Mouse (Mus musculus): ENCODE data around the gene Slc7a11. TPM values are rescaled to one million over a fixed set of nuclear protein-coding genes. Genes with fewer than 3 reads are reported as not detected.

The Slc7a11 gene
- total RNA-seq, 2 experiments from 2014 or later, result 0.17 to 1.4 TPM

DNA sequence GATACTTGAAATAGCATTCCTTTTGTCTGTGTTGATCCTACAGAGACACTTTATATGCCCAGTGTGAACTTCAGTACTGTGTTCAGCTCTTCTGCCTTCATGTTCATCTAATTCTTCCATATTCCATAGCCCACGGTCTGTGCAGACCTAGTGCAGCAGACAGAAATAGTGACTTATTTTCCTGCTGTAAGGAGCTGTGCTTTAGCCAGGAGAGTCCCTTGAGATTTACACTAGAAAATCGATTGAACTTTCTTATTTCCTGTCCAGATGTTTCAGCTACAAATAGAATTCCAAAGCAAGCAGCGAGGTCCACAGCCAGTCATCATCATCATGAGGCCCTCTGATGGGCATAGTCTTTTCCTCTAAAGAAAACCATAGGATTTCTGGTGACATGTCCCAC, 431.4 kb downstream of the Slc7a11 start:
- intact Hi-C loops (cut with DNase I), result no loop called here
- peak in 1 of 2 experiments; percentile 7 for DNase-seq

DNA sequence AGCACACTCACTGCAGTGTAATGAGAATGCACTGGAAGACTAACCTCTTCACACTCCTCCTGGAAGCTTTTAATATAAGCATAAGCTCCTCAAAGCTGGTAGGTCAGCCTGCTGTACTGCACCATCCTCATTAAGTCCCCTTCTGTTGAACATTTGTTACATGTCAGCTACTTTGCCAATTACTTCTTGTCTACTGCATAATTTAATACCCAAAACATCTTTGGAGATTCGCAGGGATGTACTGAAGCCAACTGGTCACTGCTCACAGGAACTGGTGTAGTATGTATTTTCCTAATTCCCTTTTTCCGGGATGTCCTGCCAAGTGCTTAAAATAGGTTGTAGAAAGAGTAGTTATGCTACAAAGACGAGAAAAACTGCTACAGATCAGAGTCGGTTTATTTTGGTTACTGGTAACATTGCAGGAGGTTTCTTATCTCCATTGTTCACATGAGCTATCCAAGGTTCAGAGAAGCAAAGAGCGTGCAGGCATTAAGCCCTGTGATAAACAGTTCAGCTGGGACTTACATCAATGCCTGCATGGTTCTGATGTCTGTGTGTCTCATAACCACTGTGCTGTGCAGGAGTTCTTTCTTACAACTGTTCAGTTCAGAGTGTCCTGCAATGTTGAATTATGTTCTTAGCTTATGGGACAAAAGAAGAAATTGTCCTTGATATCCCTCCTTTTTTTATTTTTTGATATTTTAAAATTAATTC, 439.3 kb downstream of the Slc7a11 start:
- peak in 1 of 2 experiments; percentile 4 for DNase-seq
- intact Hi-C loops (cut with DNase I), result loop anchor here (10.0 kb wide), 1 partner anchor 249 kb away; the partner anchor contains the start of gene Pcdh18

DNA sequence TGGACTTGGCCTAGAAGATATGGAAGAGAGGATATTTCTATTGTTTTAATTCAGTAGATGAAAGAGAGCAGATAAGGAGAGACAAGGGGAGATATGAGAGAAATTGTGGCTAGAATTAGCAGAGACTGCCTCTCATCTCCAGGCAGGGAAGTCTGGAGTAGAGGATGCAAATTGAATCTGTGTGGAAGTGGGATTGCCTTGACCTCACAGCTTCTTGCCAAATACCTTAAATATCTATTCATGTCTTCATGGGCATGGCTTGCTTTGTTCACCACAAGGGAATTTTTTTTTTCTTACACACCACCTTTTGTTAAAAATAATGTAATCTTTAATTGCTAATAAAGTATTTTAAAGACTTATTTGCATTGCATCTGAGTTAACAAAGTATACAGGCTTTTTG, 441.3 kb downstream of the Slc7a11 start:
- intact Hi-C loops (cut with DNase I), result loop anchor here (10.0 kb wide), 1 partner anchor 247 kb away; the partner anchor contains the start of gene Pcdh18
- DNase-seq, result no peak

DNA sequence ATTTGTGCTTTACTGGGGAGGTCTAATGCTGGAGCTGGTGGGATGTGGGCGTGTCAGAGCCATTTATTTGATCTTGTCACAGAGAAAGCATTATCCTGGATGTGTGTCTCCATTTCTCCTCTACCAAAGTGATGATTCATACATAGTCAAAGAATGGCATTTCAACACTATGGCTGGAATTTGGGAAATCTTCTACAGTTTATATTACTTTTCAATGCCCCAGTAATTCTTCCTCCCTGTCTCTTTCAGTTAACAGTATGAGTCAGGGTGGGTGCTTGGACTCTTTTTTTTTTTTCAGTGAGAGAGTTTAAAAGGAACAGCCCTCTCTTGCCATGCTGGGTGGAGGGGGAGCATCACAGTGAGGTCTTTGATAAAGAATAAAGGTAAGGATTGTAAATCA, 441.8 kb downstream of the Slc7a11 start:
- no peak for DNase-seq
- intact Hi-C loops (cut with DNase I), result loop anchor here (10.0 kb wide), 1 partner anchor 247 kb away; the partner anchor contains the start of gene Pcdh18

DNA sequence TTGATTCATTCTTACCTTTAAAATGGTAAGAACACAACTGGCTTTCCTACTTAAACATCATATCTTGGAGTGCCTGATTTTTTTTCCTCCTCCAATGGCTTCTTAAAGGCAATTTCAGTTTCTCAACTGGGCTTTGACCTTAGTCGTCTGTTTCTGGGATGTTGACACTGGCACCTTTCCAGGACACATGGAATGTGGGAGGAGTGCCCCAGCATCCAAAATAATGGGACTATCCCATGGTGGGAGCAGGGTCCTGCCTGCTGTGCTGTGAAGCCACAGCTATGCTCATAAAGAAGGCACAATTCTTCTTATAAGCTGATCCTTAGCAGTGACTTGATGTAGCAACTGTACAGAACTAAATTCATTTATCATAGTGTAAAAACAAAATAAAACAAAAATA, 450.5 kb downstream of the Slc7a11 start:
- intact Hi-C loops (cut with DNase I), result no loop called here
- peak in 1 of 2 experiments; percentile 29 for DNase-seq

DNA sequence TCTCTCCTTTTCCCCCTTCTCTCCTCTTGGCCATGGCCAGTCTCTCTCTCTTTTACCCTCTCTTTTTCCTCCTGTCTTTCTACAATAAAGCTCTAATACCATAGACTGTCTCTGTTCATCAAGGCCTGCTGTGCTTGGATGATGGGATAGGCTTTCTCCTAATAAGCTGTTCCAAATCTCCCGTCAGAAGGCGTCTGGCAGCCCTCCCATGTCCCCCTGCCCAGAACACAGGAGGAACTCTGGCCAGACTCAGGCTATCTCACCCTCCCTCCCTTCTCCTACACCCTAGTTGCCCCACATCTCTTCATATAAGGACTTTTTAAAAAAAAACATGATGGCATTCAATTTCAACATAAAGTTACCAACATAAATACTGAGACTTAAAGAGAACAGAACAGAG, 456.2 kb downstream of the Slc7a11 start:
- no peak for DNase-seq
- intact Hi-C loops (cut with DNase I), result no loop called here

DNA sequence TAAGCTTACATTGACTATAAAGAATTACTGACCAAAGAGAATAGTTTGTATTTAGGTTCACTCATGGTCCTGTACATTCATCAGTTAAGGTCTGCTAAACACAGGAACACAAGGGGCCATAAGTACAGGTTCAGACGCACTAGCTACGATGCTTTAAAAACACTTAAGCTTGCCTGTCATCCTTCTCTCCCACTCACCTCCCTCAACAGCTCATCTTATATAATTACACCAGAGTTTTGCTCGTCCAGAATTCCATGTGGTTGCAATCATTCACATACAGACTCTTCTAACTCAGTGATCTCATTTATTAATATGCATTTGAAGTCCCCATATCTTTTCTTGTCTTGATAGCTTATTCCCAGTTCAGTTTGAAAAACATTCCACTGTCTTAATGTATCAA, 458.6 kb downstream of the Slc7a11 start:
- intact Hi-C loops (cut with DNase I), result no loop called here
- DNase-seq, result no peak

DNA sequence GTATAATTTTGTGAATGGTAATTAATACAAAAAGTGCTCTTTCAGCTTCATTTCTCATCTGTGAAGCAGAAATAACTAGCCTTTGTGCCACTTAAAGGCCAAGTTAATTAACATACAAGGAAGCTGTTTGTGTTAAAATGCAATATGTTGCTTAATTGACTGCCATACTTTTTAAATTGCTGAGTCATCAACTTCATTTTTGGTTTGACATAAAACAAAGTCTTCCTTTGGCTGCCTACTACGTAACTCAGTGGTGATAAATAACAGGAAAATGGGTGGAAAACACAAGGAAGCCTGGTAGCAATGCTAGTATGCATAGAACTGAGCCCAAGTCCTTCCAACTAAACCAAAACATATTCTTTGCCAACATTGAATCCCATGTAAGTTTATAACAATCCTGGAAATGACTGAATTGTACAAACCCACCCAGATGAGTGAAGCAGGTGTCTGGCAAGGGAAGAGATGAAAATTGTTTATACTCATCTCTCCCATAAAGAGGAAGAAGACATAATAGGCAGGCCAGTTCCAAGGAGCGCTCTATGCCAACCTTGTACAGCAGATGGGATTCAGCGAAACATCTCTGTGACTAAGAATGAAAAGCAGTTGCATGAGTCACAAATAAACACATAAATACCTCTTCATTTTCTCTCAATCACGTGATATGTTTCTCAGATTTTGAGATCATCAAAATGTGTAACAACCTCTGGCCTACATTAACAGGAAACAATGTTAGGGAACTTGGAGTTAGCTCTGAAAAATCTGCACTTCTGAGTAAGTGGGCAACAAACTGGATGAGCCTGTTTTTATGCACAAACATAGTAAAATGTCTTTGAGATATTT, 459.8 kb downstream of the Slc7a11 start:
- intact Hi-C loops (cut with DNase I), result no loop called here
- no peak for DNase-seq

DNA sequence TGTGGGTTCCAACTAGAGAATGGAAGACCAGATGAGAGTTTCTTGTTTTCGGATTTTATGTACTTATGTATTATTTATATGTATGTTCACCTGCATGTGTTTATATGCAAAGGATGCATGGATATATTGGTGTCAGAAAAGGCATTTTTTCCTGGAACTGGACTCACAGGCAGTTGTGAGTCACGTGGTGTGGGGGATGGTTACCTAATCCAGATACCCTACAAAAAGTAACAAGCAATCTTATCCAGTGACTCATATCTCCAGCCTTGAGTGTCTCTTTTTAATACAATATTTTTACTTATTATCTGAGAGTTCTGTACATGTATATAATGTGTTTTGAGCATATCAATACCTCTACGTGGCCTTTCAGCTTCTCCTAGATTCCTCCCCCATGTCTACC, 469.4 kb downstream of the Slc7a11 start:
- no peak for DNase-seq
- intact Hi-C loops (cut with DNase I), result no loop called here

DNA sequence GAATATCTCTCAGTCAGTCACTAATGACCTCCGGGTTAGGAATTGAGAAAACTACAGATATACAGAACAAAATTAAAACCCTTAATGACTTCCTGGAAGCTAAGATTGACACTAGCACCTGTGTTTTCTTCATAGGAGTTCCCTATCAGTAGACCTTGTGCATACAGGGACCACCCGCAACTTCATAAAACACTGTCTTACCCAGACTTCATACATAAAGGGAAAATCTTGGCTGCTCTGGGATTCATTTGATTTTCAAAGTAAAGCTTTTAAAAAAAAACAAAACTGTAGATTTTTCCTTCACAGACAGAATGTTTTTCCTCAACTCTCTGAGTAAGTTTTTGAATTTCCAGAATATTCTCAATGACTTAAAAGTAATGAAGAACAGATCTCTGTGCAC, 477.8 kb downstream of the Slc7a11 start:
- DNase-seq, result no peak
- intact Hi-C loops (cut with DNase I), result no loop called here

DNA sequence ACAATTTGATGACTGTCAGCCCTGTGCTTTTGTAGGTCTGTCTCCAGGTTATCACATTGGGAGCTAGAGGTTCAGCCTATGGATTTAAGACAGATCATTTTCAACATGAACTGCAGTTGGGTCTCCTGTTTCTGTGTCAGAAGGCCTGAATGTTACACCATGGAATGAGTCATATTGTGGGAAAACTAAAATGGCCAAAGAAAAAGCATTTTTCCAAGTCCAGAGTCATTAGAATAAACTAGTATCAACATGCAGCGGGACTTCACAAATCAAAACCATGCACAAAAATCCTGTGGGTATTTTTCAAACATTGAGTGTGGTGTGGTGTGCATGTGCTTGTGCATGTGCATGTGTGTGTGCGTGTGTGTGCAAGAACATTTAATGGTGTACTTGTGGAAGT, 482.8 kb downstream of the Slc7a11 start:
- intact Hi-C loops (cut with DNase I), result no loop called here
- DNase-seq, result no peak

DNA sequence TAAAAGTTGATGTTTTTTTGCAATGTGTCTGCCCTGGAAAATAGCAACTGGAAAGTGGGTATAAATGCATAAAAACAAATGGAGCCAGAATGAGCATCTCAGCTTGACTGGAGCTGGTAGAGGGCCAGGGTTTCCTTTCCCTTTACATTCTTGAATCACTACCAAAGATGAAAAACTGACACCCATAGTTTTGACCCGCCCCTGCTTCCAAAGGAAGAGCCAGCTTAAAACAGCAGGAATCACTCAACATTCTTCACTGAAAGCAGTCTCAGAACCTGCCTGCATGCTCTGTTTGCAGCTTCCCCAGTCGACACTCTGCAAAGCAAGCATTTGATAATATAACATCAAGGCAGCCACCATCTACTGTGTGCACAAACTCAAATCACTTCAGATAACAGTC, 496.6 kb downstream of the Slc7a11 start:
- intact Hi-C loops (cut with DNase I), result loop anchor here (10.0 kb wide), 1 partner anchor 128 kb away; no protein-coding TSS in a partner anchor
- peak; percentile 26 to 34 for DNase-seq

DNA sequence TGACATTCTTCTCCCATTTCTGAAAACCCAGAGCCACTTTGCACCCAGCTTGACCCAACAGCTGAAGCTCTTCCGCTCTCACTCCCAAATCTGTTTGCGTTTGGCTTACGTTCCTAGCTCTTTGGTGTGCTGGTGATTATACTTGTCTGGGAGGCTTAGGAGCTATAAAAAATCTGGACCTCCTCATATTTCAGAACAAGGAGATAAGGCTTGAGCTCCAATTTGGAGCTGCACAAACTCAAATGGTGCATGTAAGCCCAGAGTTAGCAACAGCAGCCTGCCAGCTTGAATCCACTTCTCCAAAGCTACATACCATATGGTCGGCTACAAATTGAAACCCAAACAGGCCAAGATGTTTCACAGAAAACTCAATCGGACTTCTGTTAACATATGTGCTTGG, 498.6 kb downstream of the Slc7a11 start:
- intact Hi-C loops (cut with DNase I), result loop anchor here (10.0 kb wide), 1 partner anchor 130 kb away; no protein-coding TSS in a partner anchor

DNA sequence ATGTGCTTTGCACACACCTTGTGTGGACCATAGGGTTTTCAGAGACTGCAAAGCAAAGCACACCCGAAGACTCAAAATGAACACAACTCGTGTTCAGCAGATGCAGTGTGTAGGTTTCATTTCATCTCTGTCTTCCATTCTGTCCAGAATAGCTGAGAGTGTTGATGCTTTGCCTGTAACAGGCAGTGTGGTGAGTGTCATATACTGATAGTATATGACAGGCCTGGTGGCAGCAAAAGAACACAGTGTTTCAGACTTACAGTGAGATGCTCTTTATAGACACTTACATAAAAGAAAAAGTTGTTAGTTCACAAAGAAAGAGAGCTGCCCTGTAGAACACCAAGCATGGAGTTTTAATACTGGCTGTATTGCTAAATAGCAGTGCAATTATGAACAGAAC, 505.8 kb downstream of the Slc7a11 start:
- DNase-seq, result no peak
- intact Hi-C loops (cut with DNase I), result no loop called here

More for the DNA sequence above, 498.6 kb downstream of the Slc7a11 start:
- DNase-seq, result peak; percentile 6 to 40

DNA sequence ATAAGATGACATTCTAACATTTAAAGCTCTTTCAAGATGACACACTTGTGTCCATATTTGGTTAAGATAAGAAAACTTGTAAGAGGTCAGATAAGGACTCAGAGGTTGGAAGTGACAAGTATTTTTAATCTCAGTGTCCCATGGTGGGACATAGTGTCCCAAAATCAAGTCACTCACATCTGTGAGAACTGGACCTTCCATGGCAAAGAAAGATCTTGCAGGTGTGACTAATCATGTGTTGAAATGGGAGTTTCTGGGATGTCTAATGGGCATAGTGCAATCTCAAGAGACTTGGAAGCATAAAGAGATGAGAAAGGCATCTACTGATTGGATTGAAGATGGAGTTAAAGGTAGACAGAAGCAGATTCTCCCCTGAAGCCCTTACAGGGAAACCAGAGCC, 513.9 kb downstream of the Slc7a11 start:
- DNase-seq, result no peak
- intact Hi-C loops (cut with DNase I), result loop anchor here (10.0 kb wide), 1 partner anchor 175 kb away; the partner anchor contains the start of gene Pcdh18

DNA sequence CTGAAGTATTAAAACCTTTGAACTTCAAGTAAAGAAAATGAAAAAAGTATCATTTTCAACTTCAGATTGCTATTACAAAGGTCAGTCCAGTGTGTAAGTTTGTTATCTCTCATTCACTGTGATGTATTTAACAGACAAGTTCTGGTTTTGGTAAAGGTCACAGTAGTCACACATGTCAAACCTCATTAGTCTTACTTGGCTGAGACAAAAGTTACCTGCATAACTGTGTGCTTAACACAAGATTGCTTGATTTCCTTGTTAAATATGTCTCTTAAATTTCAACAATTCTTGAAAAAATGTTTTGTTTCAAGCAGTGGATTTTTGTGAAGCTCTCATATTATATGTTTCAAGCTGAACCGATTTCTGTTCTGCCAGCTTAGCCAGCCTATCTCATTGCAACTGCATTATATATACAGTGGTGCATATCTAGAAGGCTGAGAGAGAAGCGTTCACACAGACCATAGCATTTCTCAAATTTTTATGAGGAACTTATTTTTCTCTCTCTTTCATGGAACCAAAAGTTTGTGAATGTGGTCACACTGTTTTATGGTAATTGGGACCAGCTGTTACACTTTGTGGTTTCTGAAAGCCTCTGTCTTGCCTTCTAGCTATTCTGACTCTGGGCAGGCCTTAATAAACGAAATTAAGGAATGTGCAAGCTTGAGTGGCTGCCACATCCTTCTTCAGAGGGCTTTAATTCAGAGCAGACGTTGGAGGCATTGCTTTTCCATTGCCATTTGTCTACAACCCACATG, 514.7 kb downstream of the Slc7a11 start:
- intact Hi-C loops (cut with DNase I), result loop anchor here (10.0 kb wide), 1 partner anchor 174 kb away; the partner anchor contains the start of gene Pcdh18
- DNase-seq, result peak in 1 of 2 experiments; percentile 39

DNA sequence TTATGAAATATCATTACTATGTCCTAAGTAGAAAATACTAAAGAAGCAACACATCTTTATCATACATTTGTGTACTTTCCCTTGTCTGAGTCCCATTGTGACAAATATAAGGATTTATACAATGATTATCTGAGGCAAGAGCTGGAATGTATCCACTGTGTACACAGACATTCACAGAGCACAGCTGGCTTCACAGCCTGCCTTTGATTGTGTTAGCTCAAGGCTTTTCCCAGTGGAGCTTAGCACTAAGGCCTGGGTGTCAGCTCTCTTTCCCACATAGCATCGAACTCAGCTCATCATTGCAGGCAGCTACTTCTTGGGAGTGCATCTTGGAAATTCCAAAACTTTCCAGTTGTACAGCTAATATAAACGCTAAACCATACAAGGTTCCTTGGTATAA, 529.5 kb downstream of the Slc7a11 start:
- DNase-seq, result peak in 1 of 2 experiments; percentile 1
- intact Hi-C loops (cut with DNase I), result no loop called here

DNA sequence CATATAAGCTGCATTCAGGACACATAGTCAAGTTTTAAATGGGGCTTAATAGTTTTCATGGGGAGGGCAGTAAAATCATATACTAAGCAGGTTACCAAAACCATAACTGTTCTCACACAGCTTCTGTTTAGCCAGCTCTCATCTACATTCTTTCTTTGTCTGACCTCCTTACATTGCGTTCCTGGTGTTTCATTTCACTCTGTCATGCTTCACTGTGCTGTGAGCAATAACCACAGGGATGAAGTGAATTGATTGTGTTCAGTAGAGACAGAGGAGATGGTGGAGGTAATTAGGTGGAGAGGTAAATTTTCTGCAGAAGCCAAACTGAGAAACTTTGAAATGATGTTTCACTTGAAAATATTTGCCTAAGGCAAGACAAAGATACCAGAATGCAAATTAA, 532.5 kb downstream of the Slc7a11 start:
- no peak for DNase-seq
- intact Hi-C loops (cut with DNase I), result no loop called here

DNA sequence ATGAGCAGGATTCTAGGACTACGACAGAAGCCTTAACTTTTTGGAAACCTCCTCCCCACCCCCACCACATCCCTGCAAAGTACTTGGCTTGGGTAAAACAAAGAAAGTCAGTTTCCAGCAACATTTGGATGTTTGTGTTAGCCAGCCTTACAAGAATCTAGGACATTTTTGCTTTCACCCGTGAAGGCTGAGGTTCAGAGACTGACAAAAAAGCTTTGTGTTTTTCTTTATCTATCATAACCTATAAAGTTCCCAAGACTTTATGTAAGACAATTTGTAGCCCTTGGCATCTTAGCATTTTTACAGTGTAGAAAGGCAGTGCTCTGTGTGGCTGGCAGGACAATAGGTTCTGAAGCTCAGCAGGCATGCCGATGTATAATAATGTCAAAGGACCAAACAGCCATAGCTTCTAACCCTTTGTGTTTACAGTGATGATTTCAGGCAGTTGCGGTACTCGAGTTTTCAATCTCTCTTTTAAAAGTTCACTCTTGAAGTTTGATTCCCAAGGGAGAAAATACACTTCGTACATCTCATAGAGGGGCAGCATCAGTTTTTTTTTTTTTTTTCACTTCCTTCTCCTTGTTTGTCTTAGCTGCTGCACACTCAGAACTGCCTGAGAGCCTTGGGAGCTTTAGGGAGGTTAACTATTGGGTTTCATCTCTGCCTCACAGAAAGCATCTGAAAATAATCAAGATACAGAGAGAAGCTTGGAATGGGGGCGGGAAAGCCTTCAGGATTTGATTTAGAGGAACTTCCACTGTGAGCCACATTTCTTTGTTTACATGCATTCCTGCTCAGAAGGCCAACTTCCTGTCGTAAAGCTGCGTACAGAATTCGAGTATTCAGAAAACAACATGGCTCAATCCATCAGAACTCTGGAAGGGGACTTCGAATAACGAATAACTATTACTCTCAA, 534.7 kb downstream of the Slc7a11 start:
- peak in 1 of 2 experiments; percentile 12 for DNase-seq
- intact Hi-C loops (cut with DNase I), result no loop called here

Measured in heart, postnatal 14 days (tissue).